Mouse (Mus musculus) lung, embryonic 15.5 days (tissue): Measurements from ENCODE around the gene Cntnap1. TPM values are rescaled to one million over a fixed set of nuclear protein-coding genes. Genes with fewer than 3 reads are reported as not detected.

Experiments
- ATAC-seq: fragments of 200-750 bp; cut with Nextera tagmentation; 2 replicates; pipeline ENCODE4 v1.8.0; 2017; ENCODE audit warnings: moderate number of reproducible peaks, borderline replicate concordance; ENCODE audit not compliant: low FRiP score, low TSS enrichment; ENCODE audit errors: extremely low read depth
- H3K27ac ChIP-seq: fragments of 300-500 bp; sonication (generic); 2 replicates; pipeline ENCODE4 v1.5.1; 2015; ENCODE audit warnings: moderate library complexity, mild to moderate bottlenecking, inconsistent platforms
- H3K27me3 ChIP-seq: fragments of 300-500 bp; sonication (generic); 2 replicates; pipeline ENCODE4 v1.6.1; 2015; ENCODE audit warnings: inconsistent platforms
- H3K36me3 ChIP-seq: fragments of 300-500 bp; sonication (generic); 2 replicates; pipeline ENCODE4 v1.6.1; 2015; ENCODE audit warnings: inconsistent platforms
- H3K4me1 ChIP-seq: fragments of 300-500 bp; sonication (generic); 2 replicates; pipeline ENCODE4 v1.6.1; 2015; ENCODE audit warnings: inconsistent platforms
- H3K4me2 ChIP-seq: fragments of 300-500 bp; sonication (generic); 2 replicates; pipeline ENCODE4 v1.6.1; 2015; ENCODE audit warnings: inconsistent platforms, mild to moderate bottlenecking, moderate library complexity
- H3K4me3 ChIP-seq: fragments of 300-500 bp; sonication (generic); 2 replicates; pipeline ENCODE4 v1.5.1; 2015; ENCODE audit warnings: mild to moderate bottlenecking, inconsistent platforms
- H3K9ac ChIP-seq: fragments of 300-500 bp; sonication (generic); 2 replicates; pipeline ENCODE4 v1.6.1; 2015; ENCODE audit warnings: inconsistent platforms
- H3K9me3 ChIP-seq: fragments of 300-500 bp; sonication (generic); 2 replicates; pipeline ENCODE4 v1.6.1; 2016; ENCODE audit warnings: inconsistent platforms
- WGBS: fragments of 180-500 bp; shearing (Covaris S2); methylation state at CpG from one replicate; pipeline ENCODE4 v1.1.7; 2015; 5-methylcytosine and 5-hydroxymethylcytosine counted together
- polyA plus RNA-seq: library from polyadenylated mRNA; unstranded; fragments of >200 nt; fragmentation: Nextera tagmentation; extraction: Ambion mirVana; gene quantifications from 2 replicates; pipeline ENCODE4 v1.2.1, GENCODE M21; 2015

The Cntnap1 gene
- polyA plus RNA-seq, 1 experiment from 2014 or later, result 1.4 TPM

DNA sequence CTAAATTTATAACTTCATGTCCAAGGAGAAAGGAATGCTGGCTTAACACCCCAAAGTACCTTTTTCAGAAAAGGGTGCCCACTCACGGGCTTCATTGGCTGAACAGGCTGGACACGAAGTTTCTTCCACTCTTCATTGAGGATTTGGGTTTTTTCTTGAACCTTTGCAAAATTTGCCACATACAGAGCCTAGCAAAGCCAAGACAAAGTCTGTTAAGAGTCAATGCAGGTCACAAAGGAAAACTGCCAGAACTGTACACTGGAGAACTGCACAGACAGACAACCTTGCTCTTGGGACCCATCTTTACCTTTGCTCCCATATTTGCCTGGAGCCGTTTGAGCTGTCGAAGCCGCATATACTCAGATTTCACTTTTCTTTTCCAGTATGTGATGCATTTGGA, 46.6 kb downstream of the Cntnap1 start:
- Histone ChIP-seq H3K27ac (no peak overlapping the region), H3K9ac (no peak overlapping the region), H3K4me3 (no peak overlapping the region), H3K4me2 (no peak overlapping the region), H3K36me3 (peaks cover 37% of the 10 kb centered on the region), H3K4me1 (no peaks in the 10 kb centered on the region), H3K9me3 (no peaks in the 10 kb centered on the region), H3K27me3 (no peaks in the 10 kb centered on the region)
- no peak for ATAC-seq
- 87% methylated on average over 5 of the region's 5 CpGs for WGBS

DNA sequence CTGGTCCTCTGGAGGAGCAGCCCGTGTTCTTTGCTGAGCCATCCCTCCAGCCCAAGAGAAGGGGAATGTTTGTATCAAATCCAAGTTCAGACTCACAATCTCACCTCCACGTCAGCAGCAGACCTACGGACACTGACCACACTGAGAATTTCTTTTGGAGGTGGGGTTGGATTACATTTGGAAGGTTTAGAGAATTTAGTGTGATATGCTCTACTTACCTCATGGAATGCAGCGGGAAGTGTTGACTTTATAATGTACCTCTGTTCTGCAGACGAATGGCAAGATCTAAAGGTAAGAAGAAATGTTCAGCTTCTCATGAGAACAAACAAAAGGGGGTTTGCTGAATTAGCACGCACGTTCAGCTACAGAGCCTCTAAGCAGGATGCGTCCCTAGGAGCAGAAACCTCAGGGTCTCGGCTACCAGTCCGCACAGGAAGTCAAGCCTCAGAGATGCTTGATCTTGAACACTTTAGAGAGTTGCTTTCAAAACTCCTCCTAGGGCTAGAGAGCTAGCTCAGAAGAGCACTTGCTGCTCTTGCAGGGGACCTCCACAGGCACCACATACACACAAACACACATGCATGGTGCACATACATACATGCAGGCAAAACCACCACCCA, 48.2 kb downstream of the Cntnap1 start:
- no peak for ATAC-seq
- Histone ChIP-seq H3K4me3 (no peak overlapping the region), H3K36me3 (peaks cover 27% of the 10 kb centered on the region), H3K27me3 (no peaks in the 10 kb centered on the region), H3K9ac (no peak overlapping the region), H3K27ac (no peak overlapping the region), H3K4me1 (no peaks in the 10 kb centered on the region), H3K9me3 (no peaks in the 10 kb centered on the region), H3K4me2 (no peak overlapping the region)
- 70% methylated on average over 10 of the region's 10 CpGs for WGBS

DNA sequence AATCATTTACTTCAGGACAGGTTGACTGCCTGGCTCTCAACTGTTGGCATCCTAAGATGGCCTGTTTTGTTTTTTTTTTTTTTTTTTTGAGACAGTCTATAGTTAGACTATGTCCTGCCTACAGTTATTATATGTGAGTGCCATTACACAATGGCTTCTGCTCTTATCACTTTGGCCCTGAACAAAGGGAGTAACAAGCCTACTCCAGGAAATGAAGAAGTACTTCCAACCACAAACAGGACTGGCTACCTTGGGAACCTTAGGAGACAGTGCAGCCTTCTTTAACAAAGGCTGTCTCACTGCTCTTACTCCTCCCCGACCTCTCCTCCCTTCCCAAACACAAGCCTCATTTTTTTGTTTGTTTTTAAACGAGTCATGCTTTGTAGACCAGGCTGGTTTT, 50.5 kb downstream of the Cntnap1 start:
- Histone ChIP-seq H3K9ac (no peak overlapping the region), H3K4me2 (no peak overlapping the region), H3K9me3 (no peaks in the 10 kb centered on the region), H3K4me1 (peaks cover 6% of the 10 kb centered on the region; the same call in 1 of the 2 replicates), H3K27ac (peak overlapping the region; percentile 43; the same call in 1 of the 2 replicates), H3K4me3 (no peak overlapping the region), H3K36me3 (peaks cover 6% of the 10 kb centered on the region; the same call in 1 of the 2 replicates), H3K27me3 (no peaks in the 10 kb centered on the region)
- no peak for ATAC-seq
- WGBS, result 23% methylated on average over 2 of the region's 2 CpGs

DNA sequence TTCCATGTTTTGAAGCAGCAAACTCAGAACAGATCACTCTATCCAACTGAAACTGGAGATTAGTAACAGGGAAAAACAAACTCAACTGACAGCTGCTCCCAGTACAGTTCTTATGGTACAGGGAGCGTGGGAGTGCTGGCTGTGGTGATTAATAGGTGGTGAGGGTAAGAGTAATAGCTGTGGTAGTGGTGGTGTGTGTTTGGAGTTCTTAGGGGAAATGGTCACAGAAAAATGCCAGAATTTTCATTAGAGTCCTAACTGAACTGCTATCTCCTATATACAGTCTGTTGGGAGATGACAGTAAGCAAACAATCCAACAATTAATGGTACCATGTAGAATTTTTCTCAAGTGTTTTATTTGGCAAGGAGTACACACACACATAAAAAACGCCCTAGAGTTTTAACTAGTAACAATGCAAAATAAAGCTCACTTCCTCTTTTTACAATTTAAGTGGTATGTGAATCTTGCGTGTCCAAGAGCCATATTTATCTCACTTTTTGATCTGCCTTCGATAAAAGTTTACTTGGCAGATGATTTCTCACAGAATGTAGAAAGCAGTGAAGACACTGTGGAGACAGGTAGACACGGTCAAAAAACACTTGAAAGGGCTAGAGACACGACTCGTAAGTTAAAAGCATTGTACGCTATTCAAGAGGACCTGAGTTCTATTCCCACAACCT, 51.1 kb downstream of the Cntnap1 start:
- H3K27ac ChIP-seq, result peak overlapping the region; percentile 43; the same call in 1 of the 2 replicates
- H3K4me2 ChIP-seq, result no peak overlapping the region
- H3K9me3 ChIP-seq, result no peaks in the 10 kb centered on the region
- H3K4me1 ChIP-seq, result peaks cover 6% of the 10 kb centered on the region; the same call in 1 of the 2 replicates
- no peak overlapping the region for H3K9ac ChIP-seq
- 68% methylated on average over 8 of the region's 8 CpGs for WGBS
- no peak overlapping the region for H3K4me3 ChIP-seq
- no peak for ATAC-seq
- H3K27me3 ChIP-seq, result no peaks in the 10 kb centered on the region
- 0 out of 2 replicates have a peak, but pooled peaks cover 2% of the 10 kb centered on the region for H3K36me3 ChIP-seq

DNA sequence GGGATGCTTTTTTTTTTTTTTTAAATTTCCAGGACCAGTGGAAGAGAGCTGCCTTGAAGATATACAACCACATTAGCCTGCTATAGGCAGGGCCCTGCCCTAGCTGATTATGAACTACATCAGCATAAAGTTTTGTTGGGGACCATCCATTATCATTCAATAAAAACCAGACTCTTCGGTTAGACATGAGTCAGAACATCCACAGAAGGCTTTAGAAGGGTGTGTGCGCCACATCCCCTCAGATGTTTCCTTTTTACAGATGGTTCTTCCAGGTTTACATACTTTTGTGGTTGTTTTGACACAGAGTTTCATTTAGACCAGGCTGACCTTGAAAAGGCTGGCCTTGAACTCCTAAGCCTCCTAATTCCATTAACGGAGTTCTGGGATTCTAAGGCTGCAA, 54.0 kb downstream of the Cntnap1 start:
- no peaks in the 10 kb centered on the region for H3K27me3 ChIP-seq
- H3K4me2 ChIP-seq, result no peak overlapping the region
- 85% methylated on average over 3 of the region's 3 CpGs for WGBS
- no peak for ATAC-seq
- no peaks in the 10 kb centered on the region for H3K9me3 ChIP-seq
- H3K9ac ChIP-seq, result no peak overlapping the region
- no peak overlapping the region for H3K4me3 ChIP-seq
- H3K36me3 ChIP-seq, result no peaks in the 10 kb centered on the region
- peaks cover 13% of the 10 kb centered on the region for H3K4me1 ChIP-seq
- no peak overlapping the region for H3K27ac ChIP-seq

DNA sequence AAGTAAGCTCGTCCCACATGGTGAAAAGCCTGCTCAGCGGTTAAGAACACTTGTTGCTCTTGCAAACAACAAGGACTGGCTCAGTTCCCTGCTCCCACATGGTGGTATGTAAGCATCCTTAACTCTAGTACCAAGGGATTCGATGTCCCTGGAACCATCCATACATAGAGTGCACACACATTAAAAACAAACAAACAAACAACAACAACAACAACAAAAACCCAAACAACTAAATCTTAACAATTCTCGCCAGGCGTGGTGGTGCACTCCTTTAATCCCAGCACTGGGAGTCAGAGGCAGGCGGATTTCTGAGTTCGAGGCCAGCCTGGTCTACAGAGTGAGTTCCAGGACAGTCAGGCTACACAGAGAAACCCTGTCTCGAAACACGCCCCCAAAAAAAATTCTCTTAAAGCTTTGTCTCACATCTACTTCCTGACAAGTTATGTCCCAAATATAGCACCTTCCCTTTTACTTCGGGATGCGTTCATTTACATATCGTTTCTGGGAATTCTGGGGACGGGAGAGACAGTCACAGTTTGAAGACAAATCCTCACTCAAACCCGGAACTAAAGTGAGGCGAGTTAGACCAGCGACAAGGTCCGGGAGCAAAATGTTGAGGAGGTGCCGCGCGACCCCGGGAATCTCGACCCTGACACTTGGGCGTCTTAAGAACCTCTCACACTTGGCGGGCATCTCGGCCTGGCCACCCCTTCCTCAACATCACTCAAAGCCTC, 55.2 kb downstream of the Cntnap1 start:
- no peak for ATAC-seq
- 15% methylated on average over 25 of the region's 25 CpGs for WGBS

DNA sequence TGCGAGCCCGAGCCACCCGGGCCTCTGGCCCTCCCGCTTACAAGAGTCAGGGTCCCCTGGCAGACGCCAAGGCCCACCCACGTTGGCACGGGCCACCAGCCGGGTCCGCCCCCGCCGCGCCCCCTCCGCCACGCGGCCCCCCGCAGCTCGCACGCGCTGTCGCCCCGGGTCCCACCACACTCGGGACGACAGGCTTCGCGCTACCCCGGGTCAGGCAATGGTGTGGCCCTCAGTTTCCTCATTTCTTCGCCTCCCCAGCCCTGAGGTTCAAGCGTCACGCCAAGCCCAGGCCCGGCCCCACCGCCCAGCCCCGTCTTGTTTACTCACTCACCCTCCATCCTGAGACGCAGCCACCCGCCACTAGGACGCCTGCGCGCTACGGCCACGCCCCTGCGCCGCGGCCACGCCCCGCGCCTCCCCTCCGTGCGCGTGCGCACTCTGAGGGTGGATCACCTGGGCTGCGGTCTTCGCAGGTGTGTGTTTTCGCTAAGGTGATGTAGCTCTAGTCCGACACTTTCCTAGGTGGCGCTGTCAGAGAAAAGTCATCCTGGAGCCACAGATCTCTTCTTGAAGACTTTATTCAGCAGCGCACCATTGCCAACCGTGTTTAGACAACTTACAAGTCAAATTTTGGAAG, 55.9 kb downstream of the Cntnap1 start, which contains the start of gene Ezh1:
Gene Ezh1, minus strand, starts transcription at position 399 of the 637 bp plus-strand sequence.
- Histone ChIP-seq H3K27ac (peak within 1 kb of the TSS; percentile 86), H3K36me3 (no peaks in the 10 kb centered on the region), H3K4me2 (peak within 1 kb of the TSS; percentile 81), H3K4me3 (peak within 1 kb of the TSS; percentile 78), H3K27me3 (no peaks in the 10 kb centered on the region), H3K9me3 (no peaks in the 10 kb centered on the region), H3K9ac (peak within 1 kb of the TSS; percentile 77), H3K4me1 (peaks cover 31% of the 10 kb centered on the region)
- WGBS, result 1% methylated on average over 51 of the region's 56 CpGs
- ATAC-seq, result peak; percentile 90

More for the DNA sequence above, 55.2 kb downstream of the Cntnap1 start:
- Histone ChIP-seq H3K4me2 (peak overlapping the region; percentile 81), H3K4me3 (peak overlapping the region; percentile 78), H3K9ac (peak overlapping the region; percentile 77), H3K27ac (peak overlapping the region; percentile 86), H3K4me1 (peaks cover 24% of the 10 kb centered on the region), H3K27me3 (no peaks in the 10 kb centered on the region), H3K9me3 (no peaks in the 10 kb centered on the region), H3K36me3 (no peaks in the 10 kb centered on the region)

DNA sequence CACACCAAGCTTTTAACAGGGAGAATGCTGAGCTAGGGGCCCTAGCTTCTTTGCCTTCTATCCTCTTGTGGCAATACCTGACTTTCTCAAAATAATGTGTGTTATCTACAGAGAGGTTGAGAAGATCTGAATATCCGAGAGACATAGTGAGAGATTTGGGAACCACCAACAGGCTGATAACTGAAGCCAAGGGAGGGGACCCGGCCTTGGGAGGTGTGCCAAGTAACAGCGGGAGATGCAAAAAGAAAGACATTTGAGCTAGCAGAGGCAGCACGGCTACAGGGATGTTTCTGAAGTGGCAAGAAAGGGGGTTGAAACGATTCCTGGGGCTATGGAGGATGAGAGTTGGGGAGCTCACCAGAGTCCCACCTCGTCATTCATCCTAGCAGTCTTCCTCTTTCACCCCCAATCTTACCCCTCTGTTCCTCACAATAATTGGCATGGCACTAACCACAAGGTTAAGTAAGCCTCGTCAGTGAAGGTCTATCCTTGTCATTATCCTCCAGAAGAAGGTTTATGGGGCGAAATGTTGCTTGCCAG, 59.1 kb downstream of the Cntnap1 start:
- Histone ChIP-seq H3K36me3 (no peaks in the 10 kb centered on the region), H3K9ac (no peak overlapping the region), H3K9me3 (no peaks in the 10 kb centered on the region), H3K27me3 (no peaks in the 10 kb centered on the region), H3K4me1 (peaks cover 38% of the 10 kb centered on the region), H3K4me3 (no peak overlapping the region), H3K4me2 (0 out of 2 replicates have a peak overlapping the region, but pooled peaks have one; percentile 10), H3K27ac (peak overlapping the region; percentile 98)
- 21% methylated on average over 8 of the region's 8 CpGs for WGBS
- ATAC-seq, result no peak

DNA sequence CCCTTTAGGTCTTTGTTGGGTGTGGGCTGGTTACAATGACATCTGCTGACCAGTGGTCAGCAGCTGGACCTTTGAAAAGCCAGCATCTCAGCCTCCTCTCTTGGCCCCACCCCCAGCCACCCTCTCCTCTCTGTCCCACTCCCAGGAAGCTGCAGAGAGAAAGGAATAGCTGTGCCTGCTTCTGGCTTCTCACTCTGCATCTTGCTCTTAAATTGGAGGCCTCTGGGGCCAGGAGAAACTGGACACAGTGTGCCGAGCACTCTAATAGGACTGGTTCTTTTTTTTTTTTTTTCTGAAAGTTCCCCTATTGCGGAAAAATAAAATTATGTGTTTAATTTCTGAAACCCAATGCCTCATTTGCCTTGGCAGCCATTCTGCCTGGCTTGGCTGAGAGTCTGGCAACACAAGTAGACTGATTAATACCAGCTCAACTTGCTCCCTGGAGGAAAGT, 59.8 kb downstream of the Cntnap1 start:
- no peaks in the 10 kb centered on the region for H3K27me3 ChIP-seq
- H3K9me3 ChIP-seq, result no peaks in the 10 kb centered on the region
- H3K9ac ChIP-seq, result no peak overlapping the region
- 21% methylated on average over 2 of the region's 2 CpGs for WGBS
- peak overlapping the region; percentile 98 for H3K27ac ChIP-seq
- H3K4me3 ChIP-seq, result no peak overlapping the region
- no peaks in the 10 kb centered on the region for H3K36me3 ChIP-seq
- peaks cover 36% of the 10 kb centered on the region for H3K4me1 ChIP-seq
- peak overlapping the region; percentile 57; the same call in 1 of the 2 replicates for H3K4me2 ChIP-seq
- ATAC-seq, result no peak

DNA sequence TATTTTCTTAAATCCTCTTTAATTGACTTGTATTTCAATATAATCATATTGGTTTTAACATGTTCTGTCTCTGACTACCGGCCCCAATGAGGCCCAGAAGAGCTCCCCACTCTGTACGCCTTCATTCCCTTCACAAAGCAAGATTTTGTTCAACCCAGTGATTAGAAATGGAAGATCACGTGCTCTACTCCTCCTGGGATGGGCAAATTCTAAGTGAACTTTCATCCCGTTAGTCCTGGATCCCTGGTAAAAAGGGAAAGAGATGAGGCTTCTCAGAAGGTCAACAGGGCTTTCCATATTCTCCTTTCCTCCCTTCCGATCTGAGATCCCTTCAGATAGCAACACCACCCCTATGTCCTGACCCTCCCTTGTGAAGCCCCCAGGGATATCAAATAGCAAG, 60.2 kb downstream of the Cntnap1 start:
- Histone ChIP-seq H3K9me3 (no peaks in the 10 kb centered on the region), H3K27ac (peak overlapping the region; percentile 98), H3K4me2 (peak overlapping the region; percentile 57), H3K4me3 (no peak overlapping the region), H3K9ac (peak overlapping the region; percentile 17; the same call in 1 of the 2 replicates), H3K4me1 (peaks cover 32% of the 10 kb centered on the region), H3K36me3 (no peaks in the 10 kb centered on the region), H3K27me3 (no peaks in the 10 kb centered on the region)
- WGBS, result 14% methylated on average over 5 of the region's 5 CpGs
- ATAC-seq, result no peak
